Comparison of ENCODE assay signal across 13 mouse cellular contexts in genomic region chr4:40776416-40776815, GRCm38 (mm10). TPM values are rescaled to one million over a fixed set of nuclear protein-coding genes. Genes with fewer than 3 reads are reported as not detected.
A peak's percentile ranks its signal among the peaks of the same experiment; 100 is the strongest.
DNase-seq lines count a peak whose midpoint lies in the region; ATAC-seq and TF ChIP-seq lines count a peak whose summit lies in the region.
"Had no signal": no experiment of that assay in that cellular context is flagged by ENCODE, and none has a peak within 500 bp of the region (broad histone marks: within the 10 kb centered on the region; RNA-seq: fewer than 3 reads in every experiment).

No protein-coding gene starts in this region.

- no peak overlapping the region for H3K27ac ChIP-seq in thymus, adult 2 months (ENCODE audit: control insufficient read depth, insufficient read depth, low read length)
- 0 out of 2 replicates have a peak overlapping the region, but pooled peaks have one; percentile 30 for H3K27ac ChIP-seq in stomach, postnatal 0 days (replicated peaks)
- H3K27ac ChIP-seq: hindbrain, postnatal 0 days; liver, embryonic 13.5 days had no signal

- no peak overlapping the region for H3K4me3 ChIP-seq in thymus, adult 2 months (ENCODE audit: control insufficient read depth, insufficient read depth, low read length)
- no peak overlapping the region for H3K4me3 ChIP-seq in stomach, postnatal 0 days (ENCODE audit: low read depth, low read length)
- H3K4me3 ChIP-seq: liver, embryonic 13.5 days had no signal

- no peak for TF ChIP-seq EP300 in stomach, postnatal 0 days (optimal IDR thresholded peaks at IDR 0.05)

- no peak for TF ChIP-seq POLR2A in thymus, adult 2 months (IDR thresholded peaks at IDR 0.05; ENCODE audit: control insufficient read depth, extremely low read depth, insufficient read depth, low read length, poor library complexity)

- H3K27me3 ChIP-seq in thymus, adult 2 months (ENCODE audit: control insufficient read depth, insufficient read depth, low read length) = no peaks in the 10 kb centered on the region
- no peaks in the 10 kb centered on the region for H3K27me3 ChIP-seq in stomach, postnatal 0 days (ENCODE audit: control insufficient read depth, insufficient read depth, low read length)
- H3K27me3 ChIP-seq: liver, embryonic 13.5 days had no signal

- ATAC-seq in stomach, postnatal 0 days (ENCODE audit: low FRiP score, low TSS enrichment) = 0 out of 2 replicates have a peak, but pooled peaks have one; percentile 11
- ATAC-seq in megakaryocyte progenitor cell, adult 5-6 weeks (replicated peaks; ENCODE audit: poor library complexity) = no peak
- ATAC-seq: hindbrain, postnatal 0 days had no signal

- WGBS in thymus, adult 2 months = 45% methylated on average over 4 of the region's 4 CpGs
- 48% methylated on average over 4 of the region's 4 CpGs for WGBS in stomach, postnatal 0 days

- no peaks in the 10 kb centered on the region for H3K36me3 ChIP-seq in thymus, adult 2 months (ENCODE audit: control insufficient read depth, insufficient read depth, low read length)
- no peaks in the 10 kb centered on the region for H3K36me3 ChIP-seq in stomach, postnatal 0 days (ENCODE audit: control insufficient read depth, insufficient read depth, low read length)
- H3K36me3 ChIP-seq: liver, embryonic 13.5 days had no signal

- DNase-seq in thymus, adult 2 months = peak; percentile 23
- no peak for DNase-seq in thymus, postnatal 25 days
- peak; percentile 36 to 54 for DNase-seq in CD8-positive naive resting alpha-beta T cell, adult 2 months (ENCODE audit: low read depth in 2 of 2, low spot score in 2 of 2)
- DNase-seq in ZHBTc4 (ENCODE audit: low read depth, low spot score) = peak; percentile 36
- peak; percentile 57 for DNase-seq in stomach, postnatal 0 days (ENCODE audit: low spot score)
- DNase-seq in spleen, adult 12 weeks (ENCODE audit: low spot score) = no peak
- DNase-seq: cerebellum, adult 2 months; embryo, embryonic 11 days; heart, adult 18-20 months; heart, postnatal 10 days; liver, embryonic 13.5 days had no signal

- H3K4me2 ChIP-seq in stomach, postnatal 0 days (replicated peaks; ENCODE audit: low read depth) = no peak overlapping the region
- H3K4me2 ChIP-seq: liver, embryonic 13.5 days had no signal

- H3K4me1 ChIP-seq in thymus, adult 2 months (replicated peaks; ENCODE audit: control insufficient read depth, insufficient read depth, low read length) = peaks cover 31% of the 10 kb centered on the region
- peaks cover 6% of the 10 kb centered on the region; the same call in 1 of the 2 replicates for H3K4me1 ChIP-seq in stomach, postnatal 0 days (replicated peaks; ENCODE audit: control insufficient read depth, insufficient read depth)

- no peak overlapping the region for H3K9ac ChIP-seq in stomach, postnatal 0 days (ENCODE audit: low read length)
- H3K9ac ChIP-seq: liver, embryonic 13.5 days had no signal

- H3K9me3 ChIP-seq in stomach, postnatal 0 days (ENCODE audit: control insufficient read depth, low read length) = no peaks in the 10 kb centered on the region
- H3K9me3 ChIP-seq: liver, embryonic 13.5 days had no signal

- TF ChIP-seq CTCF in thymus, adult 2 months (IDR thresholded peaks at IDR 0.05; ENCODE audit: borderline replicate concordance, control insufficient read depth, extremely low read depth, insufficient read depth, low read length, poor library complexity) = no peak
- TF ChIP-seq CTCF in stomach, postnatal 0 days (IDR thresholded peaks at IDR 0.05; ENCODE audit: low read depth) = no peak

RNA-seq across cellular contexts. Expression of gene Smu1, which starts 18.7 kb away (rescaled TPM):
- polyA plus RNA-seq in thymus, adult 2 months (2012; rRNA removed) = 34.9 and 36.7 TPM in 2 replicates
- polyA plus RNA-seq in stomach, postnatal 0 days (2015; fragmentation: Nextera tagmentation; extraction: Ambion mirVana) = 79.9 and 80.9 TPM in 2 replicates
- 77.6 and 83.9 TPM in 2 replicates for total RNA-seq in megakaryocyte progenitor cell, adult 5-6 weeks (2015)
- total RNA-seq in megakaryocyte progenitor cell, adult 5-6 weeks (2017) = 141 and 143 TPM in 2 replicates

RNA-seq across cellular contexts. Expression of gene Dnaja1, which starts 54.5 kb away (rescaled TPM):
- polyA plus RNA-seq in thymus, adult 2 months (2012; rRNA removed) = 11.5 and 13.4 TPM in 2 replicates
- 185 and 203 TPM in 2 replicates for polyA plus RNA-seq in stomach, postnatal 0 days (2015; fragmentation: Nextera tagmentation; extraction: Ambion mirVana)
- 156 and 168 TPM in 2 replicates for total RNA-seq in megakaryocyte progenitor cell, adult 5-6 weeks (2015)
- 332 and 482 TPM in 2 replicates for total RNA-seq in megakaryocyte progenitor cell, adult 5-6 weeks (2017)

Comparison
In these comparisons a context has a peak if more than half of its experiments do, and no peak if none do; other contexts are left out.
1. DNase-seq: peak in thymus, adult 2 months (single experiment), CD8-positive naive resting alpha-beta T cell, adult 2 months (2 of 2), ZHBTc4 (single experiment) and stomach, postnatal 0 days (single experiment); none in thymus, postnatal 25 days (single experiment) and spleen, adult 12 weeks (single experiment).
2. RNA of gene Dnaja1, which starts 54.5 kb away (polyA plus RNA-seq): 185 to 203 TPM in stomach, postnatal 0 days; 11.5 to 13.4 TPM in thymus, adult 2 months; every median in the first group is over 10 times any median in the second.